Mouse (Mus musculus) NIH3T3 (cell line): Measurements from ENCODE around the gene Rasgef1b.
A peak's percentile ranks its signal among the peaks of the same experiment; 100 is the strongest.

Experiments used
- DNase-seq: peaks from one replicate; pipeline ENCODE4 v3.0.0-alpha.2; 2012; ENCODE audit warnings: low read depth

Gene Rasgef1b

GRCm38 (mm10) chr5:99374460-99374859, 354.4 kb downstream of the Rasgef1b start:
- no peak for DNase-seq

GRCm38 (mm10) chr5:99373570-99374151, 355.2 kb downstream of the Rasgef1b start:
- DNase-seq, result no peak

- no peak for DNase-seq
These were observed 358.2 kb downstream of the Rasgef1b start for GRCm38 (mm10) chr5:99370636-99371035.

GRCm38 (mm10) chr5:99369256-99369655, 359.6 kb downstream of the Rasgef1b start:
- DNase-seq, result no peak

GRCm38 (mm10) chr5:99368615-99369014, 360.2 kb downstream of the Rasgef1b start:
- no peak for DNase-seq

- DNase-seq, result no peak
These were observed 368.3 kb downstream of the Rasgef1b start for GRCm38 (mm10) chr5:99360531-99360930.

- DNase-seq, result no peak
These were observed 369.6 kb downstream of the Rasgef1b start for GRCm38 (mm10) chr5:99359251-99359650.

GRCm38 (mm10) chr5:99354640-99355132, 374.2 kb downstream of the Rasgef1b start:
- DNase-seq, result peak; percentile 30

- no peak for DNase-seq
These were observed 378.8 kb downstream of the Rasgef1b start for GRCm38 (mm10) chr5:99350030-99350429.

GRCm38 (mm10) chr5:99348257-99348849, 380.5 kb downstream of the Rasgef1b start:
- DNase-seq, result no peak

GRCm38 (mm10) chr5:99342527-99342926, 386.3 kb downstream of the Rasgef1b start:
- DNase-seq, result no peak

- DNase-seq, result no peak
These were observed 388.4 kb downstream of the Rasgef1b start for GRCm38 (mm10) chr5:99340311-99340989.

GRCm38 (mm10) chr5:99339790-99340189, 389.1 kb downstream of the Rasgef1b start:
- DNase-seq, result no peak

GRCm38 (mm10) chr5:99338826-99339225, 390.0 kb downstream of the Rasgef1b start:
- DNase-seq, result no peak

GRCm38 (mm10) chr5:99336427-99336826, 392.4 kb downstream of the Rasgef1b start:
- DNase-seq, result no peak

- no peak for DNase-seq
These were observed 394.8 kb downstream of the Rasgef1b start for GRCm38 (mm10) chr5:99334017-99334416.

GRCm38 (mm10) chr5:99332021-99332420, 396.8 kb downstream of the Rasgef1b start:
- DNase-seq, result peak; percentile 72

GRCm38 (mm10) chr5:99329065-99329464, 399.8 kb downstream of the Rasgef1b start:
- DNase-seq, result peak; percentile 4

GRCm38 (mm10) chr5:99327019-99327418, 401.8 kb downstream of the Rasgef1b start:
- no peak for DNase-seq

- no peak for DNase-seq
These were observed 403.6 kb downstream of the Rasgef1b start for GRCm38 (mm10) chr5:99325301-99325700.

- DNase-seq, result no peak
These were observed 408.1 kb downstream of the Rasgef1b start for GRCm38 (mm10) chr5:99320783-99321182.

- peak; percentile 25 for DNase-seq
These were observed 430.9 kb downstream of the Rasgef1b start for GRCm38 (mm10) chr5:99297939-99298338.

GRCm38 (mm10) chr5:99296348-99296747, 432.5 kb downstream of the Rasgef1b start:
- DNase-seq, result no peak
